Mouse (Mus musculus): ENCODE results near the gene Arhgdig. TPM values are rescaled to one million over a fixed set of nuclear protein-coding genes. Genes with fewer than 3 reads are reported as not detected.

The Arhgdig gene
- total and polyA plus RNA-seq, 3 experiments: 0.60 to 10.3 TPM; not detected in 1

DNA sequence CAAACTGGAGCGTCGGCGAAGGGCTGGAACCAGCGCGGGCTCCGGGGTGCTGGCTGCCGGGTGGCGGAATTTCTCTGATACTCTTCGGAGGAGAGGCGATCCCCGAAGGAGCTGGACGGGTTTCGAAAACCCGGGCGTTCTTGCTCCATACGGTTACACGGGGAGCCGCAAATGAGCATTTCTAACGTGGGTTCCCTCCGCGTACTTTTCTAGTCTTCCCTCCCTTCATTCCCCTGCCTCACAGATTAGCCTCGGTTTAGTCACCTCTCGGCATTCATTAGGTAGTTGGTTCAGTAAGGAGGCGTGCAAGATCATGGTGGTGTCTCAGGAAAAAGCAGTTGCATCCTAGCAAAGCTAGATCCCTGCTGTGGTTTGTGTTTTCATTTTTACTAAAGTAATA lies 45.8 kb upstream of the Arhgdig start:
- H3K4me1 ChIP-seq (ENCODE audit: control insufficient read depth in 1 of 2, insufficient read depth in 2 of 2): peaks cover 2 to 17% of the 10 kb centered on the region in 2 experiments; a peak in 3 of 4 replicates
- TF ChIP-seq USF2 (conservative IDR thresholded peaks at IDR 0.05; ENCODE audit: low read depth, low read length) (no peak), GABPA (IDR thresholded peaks at IDR 0.05; ENCODE audit: insufficient replicate concordance, low read depth, low read length) (no peak), ELF1 (IDR thresholded peaks at IDR 0.05; ENCODE audit: low read depth, low read length) (no peak), MXI1 (IDR thresholded peaks at IDR 0.05; ENCODE audit: low read depth, low read length) (no peak), MAX (IDR thresholded peaks at IDR 0.05; ENCODE audit: low read length) (no peak), ZMIZ1 (IDR thresholded peaks at IDR 0.05; ENCODE audit: low read depth, low read length) (no peak), JUND (conservative IDR thresholded peaks at IDR 0.05; ENCODE audit: low read depth, low read length) (no peak)
- H3K27ac ChIP-seq (ENCODE audit: insufficient read depth, low read depth): no peak overlapping the region; the same call in 1 of the 2 replicates
- H3K79me2 ChIP-seq (replicated peaks; ENCODE audit: control insufficient read depth, extremely low read depth, insufficient read depth, poor library complexity, severe bottlenecking): peaks cover 42% of the 10 kb centered on the region
- H3K4me3 ChIP-seq (replicated peaks in 1 of 3; ENCODE audit: low read depth in 2 of 3, low read length in 2 of 3, poor library complexity in 1 of 3): peak overlapping the region; percentile 88 to 94 (median 89)
- peak overlapping the region; percentile 94 for H3K4me2 ChIP-seq (ENCODE audit: insufficient read depth, low read depth, poor library complexity, severe bottlenecking)
- in situ Hi-C loops (cut with MboI; ENCODE audit: low pct_ligation_motif_present, low pct_unique_long_range_greater_than_20kb, low sequenced_read_pairs): no loop called here
- no peaks in the 10 kb centered on the region for H3K9me3 ChIP-seq (replicated peaks; ENCODE audit: low read length)
- dilution Hi-C loops (cut with MboI; ENCODE audit: extremely low pct_ligation_motif_present, extremely low pct_unique_long_range_greater_than_20kb, low sequenced_read_pairs): no loop called here
- no peak for DNase-seq (ENCODE audit: extremely low read depth)
- no peaks in the 10 kb centered on the region for H3K27me3 ChIP-seq (replicated peaks)
- peak overlapping the region; percentile 84 for H3K9ac ChIP-seq (ENCODE audit: insufficient read depth, low read depth)
- peaks cover 14 to 31% of the 10 kb centered on the region in 2 experiments for H3K36me3 ChIP-seq (replicated peaks in 1 of 2; ENCODE audit: control insufficient read depth in 1 of 2, insufficient read depth in 1 of 2, low read length in 1 of 2)

DNA sequence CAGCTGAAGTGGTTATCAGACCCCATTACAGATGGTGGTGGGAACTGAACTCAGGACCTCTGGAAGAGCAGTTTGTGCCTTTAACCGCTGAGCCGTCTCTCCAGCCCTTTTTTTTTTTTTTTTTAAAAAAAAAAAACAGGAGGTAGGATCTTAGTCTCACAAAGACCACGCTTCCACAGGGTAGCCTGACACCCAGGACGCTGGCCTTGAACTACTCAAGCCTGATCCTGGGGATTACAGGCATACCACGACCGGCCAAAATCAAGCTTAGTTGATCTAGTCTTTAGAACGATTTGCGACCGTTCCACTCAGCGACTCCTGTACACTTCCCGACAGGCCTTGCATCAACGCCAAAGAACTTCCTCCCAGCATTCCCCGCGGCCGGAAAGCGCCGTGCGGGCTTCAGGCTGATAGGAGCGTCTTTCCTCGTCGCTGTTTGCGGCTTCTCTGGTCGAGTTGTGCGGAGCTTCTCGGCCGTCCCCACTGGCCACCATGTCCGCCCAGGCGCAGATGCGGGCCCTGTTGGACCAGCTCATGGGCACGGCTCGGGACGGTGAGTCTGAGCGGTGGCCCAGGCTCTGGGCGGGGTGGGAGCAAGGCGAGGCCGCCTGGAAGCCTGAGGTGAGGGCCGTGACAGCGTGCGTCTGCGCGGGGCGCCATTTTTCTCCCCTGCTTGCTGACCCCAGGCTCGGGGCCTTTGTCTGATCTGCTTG lies 45.1 kb upstream of the Arhgdig start, which contains the start of gene Luc7l:
Luc7l (plus strand) TSS at position 358 of the 713 bp plus-strand sequence.
- Histone ChIP-seq H3K27me3 (replicated peaks) (peaks cover 4% of the 10 kb centered on the region), H3K4me3 (replicated peaks in 1 of 3; ENCODE audit: low read depth in 2 of 3, low read length in 2 of 3, poor library complexity in 1 of 3) (peak within 1 kb of the TSS; percentile 88 to 94 (median 89)), H3K4me1 (ENCODE audit: control insufficient read depth in 1 of 2, insufficient read depth in 2 of 2) (peaks cover 2 to 17% of the 10 kb centered on the region in 2 experiments; a peak in 3 of 4 replicates), H3K4me2 (ENCODE audit: insufficient read depth, low read depth, poor library complexity, severe bottlenecking) (peak within 1 kb of the TSS; percentile 94), H3K9ac (ENCODE audit: insufficient read depth, low read depth) (peak within 1 kb of the TSS; percentile 84), H3K27ac (ENCODE audit: insufficient read depth, low read depth) (peak within 1 kb of the TSS; percentile 75), H3K9me3 (replicated peaks; ENCODE audit: low read length) (no peaks in the 10 kb centered on the region), H3K79me2 (replicated peaks; ENCODE audit: control insufficient read depth, extremely low read depth, insufficient read depth, poor library complexity, severe bottlenecking) (peaks cover 42% of the 10 kb centered on the region), H3K36me3 (replicated peaks in 1 of 2; ENCODE audit: control insufficient read depth in 1 of 2, insufficient read depth in 1 of 2, low read length in 1 of 2) (peaks cover 10 to 24% of the 10 kb centered on the region in 2 experiments)
- peak; percentile 89 for DNase-seq (ENCODE audit: extremely low read depth)
- dilution Hi-C loops (cut with MboI; ENCODE audit: extremely low pct_ligation_motif_present, extremely low pct_unique_long_range_greater_than_20kb, low sequenced_read_pairs) (no loop called here), in situ Hi-C loops (cut with MboI; ENCODE audit: low pct_ligation_motif_present, low pct_unique_long_range_greater_than_20kb, low sequenced_read_pairs) (no loop called here)
- peak; percentile 46; the same call in 1 of the 2 replicates for TF ChIP-seq MYC (IDR thresholded peaks at IDR 0.05; ENCODE audit: low read depth, low read length)
- no peak for TF ChIP-seq USF1 (IDR thresholded peaks at IDR 0.05; ENCODE audit: low read depth, low read length)
- peak; percentile 96 for TF ChIP-seq NELFE (IDR thresholded peaks at IDR 0.05; ENCODE audit: low read depth, low read length)
- no peak for TF ChIP-seq CHD1 (IDR thresholded peaks at IDR 0.05; ENCODE audit: low read depth, low read length)
- TF ChIP-seq POLR2A (IDR thresholded peaks at IDR 0.05; ENCODE audit: low read depth, low read length): peak; percentile 99
- no peak for TF ChIP-seq CTCF (conservative IDR thresholded peaks at IDR 0.05 in 1 of 2, IDR thresholded peaks at IDR 0.05 in 1 of 2; ENCODE audit: low read depth in 2 of 2, low read length in 2 of 2)
- peak; percentile 89 for TF ChIP-seq ZNF384 (IDR thresholded peaks at IDR 0.05; ENCODE audit: low read depth, low read length)
- no peak for TF ChIP-seq ZC3H11A (IDR thresholded peaks at IDR 0.05; ENCODE audit: low read depth, low read length)
- no peak for TF ChIP-seq RCOR1 (conservative IDR thresholded peaks at IDR 0.05; ENCODE audit: low read depth, low read length)
- no peak for TF ChIP-seq CHD2 (IDR thresholded peaks at IDR 0.05; ENCODE audit: low read length)
- peak; percentile 90; the same call in 1 of the 2 replicates for TF ChIP-seq KAT2A (IDR thresholded peaks at IDR 0.05; ENCODE audit: insufficient replicate concordance, low read length)
- no peak for TF ChIP-seq ETS1 (conservative IDR thresholded peaks at IDR 0.05; ENCODE audit: low read depth, low read length)
- no peak for TF ChIP-seq MAFK (IDR thresholded peaks at IDR 0.05; ENCODE audit: insufficient replicate concordance, low read length)
- TF ChIP-seq HCFC1 (IDR thresholded peaks at IDR 0.05; ENCODE audit: low read depth, low read length): peak; percentile 93
- no peak for TF ChIP-seq JUND (conservative IDR thresholded peaks at IDR 0.05; ENCODE audit: low read depth, low read length)
- no peak for TF ChIP-seq MAZ (IDR thresholded peaks at IDR 0.05; ENCODE audit: low read depth, low read length)
- peak; percentile 86 for TF ChIP-seq TCF12 (IDR thresholded peaks at IDR 0.05; ENCODE audit: low read depth, low read length)
- TF ChIP-seq TBP (conservative IDR thresholded peaks at IDR 0.05; ENCODE audit: low read depth, low read length): peak; percentile 87
- TF ChIP-seq IRF4 (IDR thresholded peaks at IDR 0.05; ENCODE audit: low read depth, low read length): no peak
- TF ChIP-seq ZKSCAN1 (IDR thresholded peaks at IDR 0.05; ENCODE audit: borderline replicate concordance, low read depth, low read length): no peak
- peak; percentile 45; the same call in 1 of the 2 replicates for TF ChIP-seq POLR2AphosphoS2 (IDR thresholded peaks at IDR 0.05; ENCODE audit: low read depth, low read length)
- peak; percentile 46; the same call in 1 of the 2 replicates for TF ChIP-seq MAX (IDR thresholded peaks at IDR 0.05; ENCODE audit: low read length)
- 0 out of 2 replicates have a peak, but pooled peaks have one; percentile 55 for TF ChIP-seq UBTF (IDR thresholded peaks at IDR 0.05; ENCODE audit: low read depth, low read length)
- TF ChIP-seq GABPA (IDR thresholded peaks at IDR 0.05; ENCODE audit: insufficient replicate concordance, low read depth, low read length): no peak; the same call in 1 of the 2 replicates
- TF ChIP-seq RAD21 (IDR thresholded peaks at IDR 0.05; ENCODE audit: low read depth, low read length): no peak
- TF ChIP-seq SIN3A (IDR thresholded peaks at IDR 0.05; ENCODE audit: low read length): 0 out of 2 replicates have a peak, but pooled peaks have one; percentile 27
- no peak for TF ChIP-seq BHLHE40 (IDR thresholded peaks at IDR 0.05; ENCODE audit: low read depth, low read length)
- peak; percentile 77; the same call in 1 of the 2 replicates for TF ChIP-seq ZMIZ1 (IDR thresholded peaks at IDR 0.05; ENCODE audit: low read depth, low read length)
